Comparison of ENCODE assay signal across 21 mouse cellular contexts in genomic region chr11:53523545-53524405, GRCm38 (mm10). TPM values are rescaled to one million over a fixed set of nuclear protein-coding genes. Genes with fewer than 3 reads are reported as not detected.
A peak's percentile ranks its signal among the peaks of the same experiment; 100 is the strongest.
DNase-seq lines count a peak whose midpoint lies in the region; ATAC-seq and TF ChIP-seq lines count a peak whose summit lies in the region.
"Had no signal": no experiment of that assay in that cellular context is flagged by ENCODE, and none has a peak within 500 bp of the region (broad histone marks: within the 10 kb centered on the region; RNA-seq: fewer than 3 reads in every experiment).

No protein-coding gene starts in this region.

- H3K27ac ChIP-seq in forebrain, embryonic 15.5 days (replicated peaks): peak overlapping the region; percentile 24; the same call in 1 of the 2 replicates
- H3K27ac ChIP-seq in forebrain, embryonic 16.5 days (ENCODE audit: low read length): no peak overlapping the region
- peak overlapping the region; percentile 94; the same call in 1 of the 2 replicates for H3K27ac ChIP-seq in liver, embryonic 15.5 days (replicated peaks)
- H3K27ac ChIP-seq in embryonic facial prominence, embryonic 14.5 days (replicated peaks; ENCODE audit: low read depth, low read length): no peak overlapping the region
- H3K27ac ChIP-seq in olfactory bulb, adult 2 months (ENCODE audit: insufficient read depth, low read depth, low read length): peak overlapping the region; percentile 94
- H3K27ac ChIP-seq: forebrain, embryonic 12.5 days; hindbrain, embryonic 13.5 days; midbrain, embryonic 13.5 days had no signal

- H3K36me3 ChIP-seq in forebrain, embryonic 15.5 days: no peaks in the 10 kb centered on the region
- no peaks in the 10 kb centered on the region for H3K36me3 ChIP-seq in forebrain, embryonic 16.5 days (ENCODE audit: control insufficient read depth, insufficient read depth)
- H3K36me3 ChIP-seq in liver, embryonic 15.5 days (replicated peaks): peaks cover 17% of the 10 kb centered on the region; the same call in 1 of the 2 replicates
- H3K36me3 ChIP-seq in embryonic facial prominence, embryonic 14.5 days (ENCODE audit: control insufficient read depth, insufficient read depth, low read length): no peaks in the 10 kb centered on the region
- H3K36me3 ChIP-seq: forebrain, embryonic 12.5 days; hindbrain, embryonic 13.5 days; midbrain, embryonic 13.5 days had no signal

- TF ChIP-seq CTCF in olfactory bulb, adult 2 months (IDR thresholded peaks at IDR 0.05; ENCODE audit: insufficient read depth, low read depth, low read length): no peak

- H3K4me3 ChIP-seq in forebrain, embryonic 15.5 days: no peak overlapping the region
- H3K4me3 ChIP-seq in forebrain, embryonic 16.5 days (replicated peaks; ENCODE audit: low read length): no peak overlapping the region
- H3K4me3 ChIP-seq in liver, embryonic 15.5 days (replicated peaks): no peak overlapping the region
- H3K4me3 ChIP-seq in embryonic facial prominence, embryonic 14.5 days (ENCODE audit: low read depth, low read length): no peak overlapping the region
- no peak overlapping the region for H3K4me3 ChIP-seq in olfactory bulb, adult 2 months (ENCODE audit: insufficient read depth, low read depth, low read length)
- H3K4me3 ChIP-seq: forebrain, embryonic 12.5 days; hindbrain, embryonic 13.5 days; midbrain, embryonic 13.5 days had no signal

- no peak for ATAC-seq in forebrain, embryonic 15.5 days (replicated peaks)
- ATAC-seq in forebrain, embryonic 16.5 days: no peak
- ATAC-seq in liver, embryonic 15.5 days (ENCODE audit: insufficient read depth): no peak
- no peak for ATAC-seq in embryonic facial prominence, embryonic 14.5 days (ENCODE audit: low read depth)
- ATAC-seq: activated CD4-positive, CD25-positive, alpha-beta regulatory T cell, adult 4 months; midbrain, embryonic 13.5 days had no signal

- 86% methylated on average over 14 of the region's 14 CpGs for WGBS in forebrain, embryonic 15.5 days
- WGBS in forebrain, embryonic 16.5 days: 84% methylated on average over 14 of the region's 14 CpGs
- 75% methylated on average over 14 of the region's 14 CpGs for WGBS in liver, embryonic 15.5 days (ENCODE audit: insufficient replicate concordance)
- 63% methylated on average over 13 of the region's 14 CpGs for WGBS in embryonic facial prominence, embryonic 14.5 days
- 68% methylated on average over 14 of the region's 14 CpGs for WGBS in olfactory bulb, adult 2 months

- H3K4me2 ChIP-seq in forebrain, embryonic 15.5 days (replicated peaks): no peak overlapping the region
- H3K4me2 ChIP-seq in forebrain, embryonic 16.5 days (ENCODE audit: low read length): no peak overlapping the region
- H3K4me2 ChIP-seq in liver, embryonic 15.5 days: 0 out of 2 replicates have a peak overlapping the region, but pooled peaks have one; percentile 97
- H3K4me2 ChIP-seq in embryonic facial prominence, embryonic 14.5 days (ENCODE audit: low read depth, low read length): no peak overlapping the region
- H3K4me2 ChIP-seq: forebrain, embryonic 12.5 days; midbrain, embryonic 13.5 days had no signal

- H3K9ac ChIP-seq in forebrain, embryonic 15.5 days (replicated peaks): no peak overlapping the region
- H3K9ac ChIP-seq in forebrain, embryonic 16.5 days (replicated peaks; ENCODE audit: low read depth, low read length): no peak overlapping the region
- H3K9ac ChIP-seq in liver, embryonic 15.5 days: no peak overlapping the region
- no peak overlapping the region for H3K9ac ChIP-seq in embryonic facial prominence, embryonic 14.5 days (ENCODE audit: low read depth, low read length)
- H3K9ac ChIP-seq: hindbrain, embryonic 13.5 days; liver, embryonic 14.5 days; midbrain, embryonic 13.5 days had no signal

- H3K9me3 ChIP-seq in forebrain, embryonic 15.5 days: no peaks in the 10 kb centered on the region
- no peaks in the 10 kb centered on the region for H3K9me3 ChIP-seq in forebrain, embryonic 16.5 days (ENCODE audit: control insufficient read depth, low read length)
- no peaks in the 10 kb centered on the region for H3K9me3 ChIP-seq in liver, embryonic 15.5 days (replicated peaks)
- H3K9me3 ChIP-seq in embryonic facial prominence, embryonic 14.5 days (ENCODE audit: control insufficient read depth, low read length): no peaks in the 10 kb centered on the region
- H3K9me3 ChIP-seq: forebrain, embryonic 12.5 days; hindbrain, embryonic 13.5 days; midbrain, embryonic 13.5 days had no signal

- DNase-seq in liver: no peak
- peak; percentile 43 for DNase-seq in embryonic facial prominence, embryonic 14.5 days (ENCODE audit: low spot score)
- DNase-seq in right cerebral cortex, postnatal 10 days (ENCODE audit: low spot score in 2 of 2): no peak
- DNase-seq: gastrocnemius, postnatal 10 days; kidney, adult 11 months; kidney, postnatal 25 days; lung, postnatal 4 days; retina, postnatal 1 day; spleen, adult 18-20 months; thymus, postnatal 36 days had no signal

- H3K27me3 ChIP-seq in forebrain, embryonic 15.5 days: no peaks in the 10 kb centered on the region
- no peaks in the 10 kb centered on the region for H3K27me3 ChIP-seq in forebrain, embryonic 16.5 days (replicated peaks; ENCODE audit: control insufficient read depth, insufficient read depth, low read length)
- peaks cover 9% of the 10 kb centered on the region for H3K27me3 ChIP-seq in liver, embryonic 15.5 days
- no peaks in the 10 kb centered on the region for H3K27me3 ChIP-seq in embryonic facial prominence, embryonic 14.5 days (replicated peaks; ENCODE audit: control insufficient read depth, insufficient read depth, low read length)

- peaks cover 40% of the 10 kb centered on the region for H3K4me1 ChIP-seq in forebrain, embryonic 15.5 days
- peaks cover 37% of the 10 kb centered on the region for H3K4me1 ChIP-seq in forebrain, embryonic 16.5 days (replicated peaks; ENCODE audit: control insufficient read depth, insufficient read depth, low read length)
- peaks cover 94% of the 10 kb centered on the region for H3K4me1 ChIP-seq in liver, embryonic 15.5 days (replicated peaks)
- H3K4me1 ChIP-seq in embryonic facial prominence, embryonic 14.5 days (ENCODE audit: control insufficient read depth, insufficient read depth, low read length): peaks cover 30% of the 10 kb centered on the region
- H3K4me1 ChIP-seq in olfactory bulb, adult 2 months (ENCODE audit: control insufficient read depth, insufficient read depth, low read length): peaks cover 56% of the 10 kb centered on the region

- TF ChIP-seq POLR2A in olfactory bulb, adult 2 months (IDR thresholded peaks at IDR 0.05; ENCODE audit: insufficient read depth, low read depth, low read length): no peak

RNA-seq across cellular contexts. Expression of gene Sept8, which starts 4.7 kb away (rescaled TPM):
- 21.6 and 23.1 TPM in 2 replicates for polyA plus RNA-seq in forebrain, embryonic 15.5 days (2015; fragmentation: Nextera tagmentation; extraction: Ambion mirVana)
- 23.3 and 25.6 TPM in 2 replicates for polyA plus RNA-seq in forebrain, embryonic 16.5 days (2015; fragmentation: Nextera tagmentation; extraction: Ambion mirVana)
- polyA plus RNA-seq in liver, embryonic 15.5 days (2015; fragmentation: Nextera tagmentation; extraction: Ambion mirVana): 18.2 and 18.3 TPM in 2 replicates
- 42.2 and 46.6 TPM in 2 replicates for polyA plus RNA-seq in embryonic facial prominence, embryonic 14.5 days (2014; fragmentation: Nextera tagmentation; extraction: Ambion mirVana)
- 232 TPM in 1 of 2 replicates, not detected in the other for polyA plus RNA-seq in olfactory bulb, adult 2 months (2012; ENCODE audit: insufficient read depth, insufficient read length, low replicate concordance, missing spikeins)

RNA-seq across cellular contexts. Expression of gene Kif3a, which starts 43.4 kb away (rescaled TPM):
- polyA plus RNA-seq in forebrain, embryonic 15.5 days (2015; fragmentation: Nextera tagmentation; extraction: Ambion mirVana): 262 and 280 TPM in 2 replicates
- 268 and 295 TPM in 2 replicates for polyA plus RNA-seq in forebrain, embryonic 16.5 days (2015; fragmentation: Nextera tagmentation; extraction: Ambion mirVana)
- polyA plus RNA-seq in liver, embryonic 15.5 days (2015; fragmentation: Nextera tagmentation; extraction: Ambion mirVana): 7.3 and 7.5 TPM in 2 replicates
- 75.4 and 77.0 TPM in 2 replicates for polyA plus RNA-seq in embryonic facial prominence, embryonic 14.5 days (2014; fragmentation: Nextera tagmentation; extraction: Ambion mirVana)
- not detected in 2 replicates for polyA plus RNA-seq in olfactory bulb, adult 2 months (2012; ENCODE audit: insufficient read depth, insufficient read length, low replicate concordance, missing spikeins)

RNA-seq across cellular contexts. Expression of gene Sowaha, which starts 43.7 kb away (rescaled TPM):
- polyA plus RNA-seq in forebrain, embryonic 15.5 days (2015; fragmentation: Nextera tagmentation; extraction: Ambion mirVana): 1.8 and 1.9 TPM in 2 replicates
- polyA plus RNA-seq in forebrain, embryonic 16.5 days (2015; fragmentation: Nextera tagmentation; extraction: Ambion mirVana): 1.9 and 2.2 TPM in 2 replicates
- polyA plus RNA-seq in liver, embryonic 15.5 days (2015; fragmentation: Nextera tagmentation; extraction: Ambion mirVana): 18.7 and 23.0 TPM in 2 replicates
- polyA plus RNA-seq in embryonic facial prominence, embryonic 14.5 days (2014; fragmentation: Nextera tagmentation; extraction: Ambion mirVana): 1.00 and 1.0 TPM in 2 replicates
- not detected in 2 replicates for polyA plus RNA-seq in olfactory bulb, adult 2 months (2012; ENCODE audit: insufficient read depth, insufficient read length, low replicate concordance, missing spikeins)
- polyA plus RNA-seq: activated CD4-positive, CD25-positive, alpha-beta regulatory T cell, adult 4 months had no signal

RNA-seq across cellular contexts. Expression of gene Gm9945, which starts 43.8 kb away (rescaled TPM):
- 0.50 TPM in 1 of 2 replicates, not detected in the other for polyA plus RNA-seq in forebrain, embryonic 15.5 days (2015; fragmentation: Nextera tagmentation; extraction: Ambion mirVana)
- not detected in 2 replicates for polyA plus RNA-seq in forebrain, embryonic 16.5 days (2015; fragmentation: Nextera tagmentation; extraction: Ambion mirVana)
- 0.62 and 0.99 TPM in 2 replicates for polyA plus RNA-seq in liver, embryonic 15.5 days (2015; fragmentation: Nextera tagmentation; extraction: Ambion mirVana)
- polyA plus RNA-seq in embryonic facial prominence, embryonic 14.5 days (2014; fragmentation: Nextera tagmentation; extraction: Ambion mirVana): not detected in 2 replicates
- polyA plus RNA-seq in olfactory bulb, adult 2 months (2012; ENCODE audit: insufficient read depth, insufficient read length, low replicate concordance, missing spikeins): not detected in 2 replicates
- polyA plus RNA-seq: activated CD4-positive, CD25-positive, alpha-beta regulatory T cell, adult 4 months; forebrain, embryonic 12.5 days; heart, embryonic 14.5 days; hindbrain, embryonic 13.5 days; midbrain, embryonic 13.5 days; stomach, embryonic 16.5 days had no signal

RNA-seq across cellular contexts. Expression of gene Gm9837, which starts 53.5 kb away (rescaled TPM):
- polyA plus RNA-seq in forebrain, embryonic 15.5 days (2015; fragmentation: Nextera tagmentation; extraction: Ambion mirVana): not detected in 2 replicates
- not detected in 2 replicates for polyA plus RNA-seq in forebrain, embryonic 16.5 days (2015; fragmentation: Nextera tagmentation; extraction: Ambion mirVana)
- not detected in 2 replicates for polyA plus RNA-seq in liver, embryonic 15.5 days (2015; fragmentation: Nextera tagmentation; extraction: Ambion mirVana)
- not detected in 2 replicates for polyA plus RNA-seq in embryonic facial prominence, embryonic 14.5 days (2014; fragmentation: Nextera tagmentation; extraction: Ambion mirVana)
- not detected in 2 replicates for polyA plus RNA-seq in olfactory bulb, adult 2 months (2012; ENCODE audit: insufficient read depth, insufficient read length, low replicate concordance, missing spikeins)
- polyA plus RNA-seq: activated CD4-positive, CD25-positive, alpha-beta regulatory T cell, adult 4 months; forebrain, embryonic 12.5 days; heart, embryonic 14.5 days; hindbrain, embryonic 13.5 days; liver, embryonic 14.5 days; midbrain, embryonic 13.5 days; stomach, embryonic 16.5 days had no signal

Comparison
In these comparisons a context has a peak if more than half of its experiments do, and no peak if none do; other contexts are left out.
1. H3K27ac ChIP-seq: peak in forebrain, embryonic 15.5 days (single experiment), liver, embryonic 15.5 days (single experiment) and olfactory bulb, adult 2 months (single experiment); none in forebrain, embryonic 16.5 days (single experiment) and embryonic facial prominence, embryonic 14.5 days (single experiment).